Mouse (Mus musculus): Measurements from ENCODE around the gene Galntl5.
"Not testable (repeated sequence)": the region's sequence is repeated elsewhere in the genome, so short reads cannot be mapped to it uniquely, and the experiment has no call there.

The Galntl5 gene

GRCm38 (mm10) chr5:25181004-25181531, at the start of gene Galntl5:
TSS of gene Galntl5 (plus strand) at chr5:25181460.
- DNase-seq (ENCODE audit: low read depth), result no peak

GRCm38 (mm10) chr5:25146705-25147104, 34.6 kb upstream of the Galntl5 start:
- DNase-seq (ENCODE audit: low read depth), result no peak

- DNase-seq (ENCODE audit: low read depth), result no peak
These were observed 31.8 kb upstream of the Galntl5 start for GRCm38 (mm10) chr5:25149331-25149965.

- DNase-seq (ENCODE audit: low read depth), result no peak
These were observed 27.8 kb upstream of the Galntl5 start for GRCm38 (mm10) chr5:25153491-25153890.

GRCm38 (mm10) chr5:25153996-25154395, 27.3 kb upstream of the Galntl5 start:
- DNase-seq (ENCODE audit: low read depth), result no peak

- DNase-seq (ENCODE audit: low read depth), result no peak
These were observed 26.4 kb upstream of the Galntl5 start for GRCm38 (mm10) chr5:25154823-25155222.

GRCm38 (mm10) chr5:25155351-25155750, 25.9 kb upstream of the Galntl5 start:
- DNase-seq (ENCODE audit: low read depth), result no peak

- DNase-seq (ENCODE audit: low read depth), result no peak
These were observed 24.1 kb upstream of the Galntl5 start for GRCm38 (mm10) chr5:25157136-25157535.

- DNase-seq (ENCODE audit: low read depth), result no peak
These were observed 20.7 kb upstream of the Galntl5 start for GRCm38 (mm10) chr5:25160515-25160914.

GRCm38 (mm10) chr5:25162981-25163380, 18.3 kb upstream of the Galntl5 start:
- DNase-seq (ENCODE audit: low read depth), result no peak

GRCm38 (mm10) chr5:25163938-25164337, 17.3 kb upstream of the Galntl5 start:
- DNase-seq (ENCODE audit: low read depth), result no peak

- DNase-seq (ENCODE audit: low read depth), result no peak
These were observed 16.9 kb upstream of the Galntl5 start for GRCm38 (mm10) chr5:25164341-25164740.

- no peak for DNase-seq (ENCODE audit: low read depth)
These were observed 16.0 kb upstream of the Galntl5 start for GRCm38 (mm10) chr5:25165102-25165788.

GRCm38 (mm10) chr5:25165789-25166135, 15.5 kb upstream of the Galntl5 start:
- DNase-seq (ENCODE audit: low read depth), result no peak

GRCm38 (mm10) chr5:25166665-25167064, 14.6 kb upstream of the Galntl5 start:
- no peak for DNase-seq (ENCODE audit: low read depth)

- DNase-seq (ENCODE audit: low read depth), result not testable (repeated sequence)
These were observed 3.3 kb upstream of the Galntl5 start for GRCm38 (mm10) chr5:25177937-25178336.

- DNase-seq (ENCODE audit: low read depth), result not testable (repeated sequence)
These were observed 2.7 kb upstream of the Galntl5 start for GRCm38 (mm10) chr5:25178543-25178942.

- no peak for DNase-seq (ENCODE audit: low read depth)
These were observed 2.0 kb upstream of the Galntl5 start for GRCm38 (mm10) chr5:25179284-25179683.

GRCm38 (mm10) chr5:25179936-25180488, 1.2 kb upstream of the Galntl5 start:
- DNase-seq (ENCODE audit: low read depth), result no peak

GRCm38 (mm10) chr5:25183595-25183994, 2.3 kb downstream of the Galntl5 start:
- no peak for DNase-seq (ENCODE audit: low read depth)

- DNase-seq (ENCODE audit: low read depth), result no peak
These were observed 3.3 kb downstream of the Galntl5 start for GRCm38 (mm10) chr5:25184594-25184993.

GRCm38 (mm10) chr5:25187727-25188126, 6.5 kb downstream of the Galntl5 start:
- DNase-seq (ENCODE audit: low read depth), result no peak

- no peak for DNase-seq (ENCODE audit: low read depth)
These were observed 7.5 kb downstream of the Galntl5 start for GRCm38 (mm10) chr5:25188802-25189201.

All from naive thymus-derived CD4-positive, alpha-beta T cell, adult 2 months (primary cell).